Mouse (Mus musculus) ES-Bruce4 (cell line): ENCODE results near the gene Fhl3. TPM values are rescaled to one million over a fixed set of nuclear protein-coding genes. Genes with fewer than 3 reads are reported as not detected.

Source experiments
- H3K27ac ChIP-seq: 2 replicates; pipeline ENCODE4 v1.5.1; 2012; ENCODE audit warnings: low read length, inconsistent platforms; ENCODE audit not compliant: insufficient read depth
- H3K27me3 ChIP-seq: 2 replicates; pipeline ENCODE4 v1.6.1; 2012; ENCODE audit warnings: mild to moderate bottlenecking, low read length, inconsistent platforms; ENCODE audit not compliant: control insufficient read depth, poor library complexity, insufficient read depth, severe bottlenecking
- H3K36me3 ChIP-seq: 2 replicates; pipeline ENCODE4 v1.6.1; 2012; ENCODE audit warnings: inconsistent platforms, mild to moderate bottlenecking, low read length, moderate library complexity; ENCODE audit not compliant: control insufficient read depth, poor library complexity, insufficient read depth, severe bottlenecking
- H3K4me1 ChIP-seq: one replicate; pipeline ENCODE4 v1.8.1; 2011; ENCODE audit warnings: low read length; ENCODE audit not compliant: control insufficient read depth, insufficient read depth
- H3K4me3 ChIP-seq: 2 replicates; pipeline ENCODE4 v1.5.1; 2011; ENCODE audit warnings: low read depth, mild to moderate bottlenecking, low read length
- H3K9ac ChIP-seq: 2 replicates; pipeline ENCODE4 v1.6.1; 2012; ENCODE audit warnings: low read depth, mild to moderate bottlenecking, inconsistent platforms; ENCODE audit not compliant: poor library complexity, severe bottlenecking
- H3K9me3 ChIP-seq: replicated peaks from 2 replicates; pipeline ENCODE4 v1.6.1; 2012; ENCODE audit warnings: mild to moderate bottlenecking, low read length, inconsistent platforms; ENCODE audit not compliant: control insufficient read depth, poor library complexity, insufficient read depth, severe bottlenecking
- CTCF ChIP-seq: IDR thresholded peaks from one replicate; pipeline ENCODE4 v1.8.1; 2011; ENCODE audit warnings: low read depth, low read length
- EP300 ChIP-seq: IDR thresholded peaks from 2 replicates; pipeline ENCODE4 v1.6.1; 2011; ENCODE audit warnings: low read depth, low read length; ENCODE audit not compliant: insufficient read depth
- POLR2A ChIP-seq: IDR thresholded peaks from one replicate; pipeline ENCODE4 v1.8.1; 2011; ENCODE audit warnings: low read length; ENCODE audit not compliant: insufficient read depth
- polyA plus RNA-seq: library from polyadenylated mRNA; stranded (reverse); fragments of >200 nt; gene quantifications from 2 replicates; pipeline ENCODE4 v1.2.4, GENCODE M21; 2011; ENCODE audit warnings: low read depth; ENCODE audit not compliant: missing spikeins, insufficient read depth, insufficient read length

Fhl3 gene
- polyA plus RNA-seq, 1 experiment: 14.0 TPM

DNA sequence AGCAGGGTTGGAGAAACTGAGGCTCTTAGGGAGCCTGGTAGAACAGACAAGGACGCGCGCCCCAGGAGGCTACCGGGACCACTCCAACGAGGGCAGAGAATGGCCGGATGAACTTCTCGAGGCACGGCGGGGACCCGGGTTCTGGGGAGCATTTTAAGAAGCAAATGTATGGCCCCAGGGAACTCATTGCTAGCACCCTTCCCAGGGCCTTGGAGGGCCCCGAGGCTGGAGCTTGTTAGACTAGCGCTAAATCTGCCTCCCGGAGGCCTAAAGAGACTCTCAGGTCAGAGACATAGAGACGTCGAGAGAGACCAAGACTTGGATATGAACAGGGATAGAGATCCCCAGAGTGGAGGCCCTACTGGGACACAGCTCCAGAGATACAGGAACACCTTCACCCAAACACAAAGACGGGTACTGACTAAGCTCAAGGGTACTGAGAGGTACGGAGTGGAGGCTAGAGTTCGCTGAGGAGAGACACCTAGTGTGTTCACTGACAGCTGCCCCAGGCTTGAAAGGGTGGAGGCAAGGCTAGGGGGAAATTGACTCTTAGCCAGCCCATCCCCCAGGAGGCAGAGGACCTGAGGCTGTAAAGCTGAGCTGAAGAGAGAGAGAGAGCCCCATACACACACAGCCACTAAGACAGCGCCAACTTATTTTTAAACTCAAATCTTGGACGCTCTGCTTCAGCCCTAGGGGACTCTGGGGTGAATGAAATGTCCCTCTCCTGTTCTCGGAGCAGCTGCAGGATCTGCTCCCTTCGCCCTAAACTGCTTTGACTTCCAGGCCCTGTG, 748 bp downstream of the Fhl3 start:
- Histone ChIP-seq H3K27me3 (no peaks in the 10 kb centered on the region), H3K9me3 (no peaks in the 10 kb centered on the region), H3K4me1 (peaks cover 10% of the 10 kb centered on the region), H3K36me3 (no peaks in the 10 kb centered on the region), H3K9ac (peak overlapping the region; percentile 85), H3K4me3 (peak overlapping the region; percentile 72), H3K27ac (no peak overlapping the region)
- TF ChIP-seq EP300: peak; percentile 60; the same call in 1 of the 2 replicates
- TF ChIP-seq CTCF: no peak

DNA sequence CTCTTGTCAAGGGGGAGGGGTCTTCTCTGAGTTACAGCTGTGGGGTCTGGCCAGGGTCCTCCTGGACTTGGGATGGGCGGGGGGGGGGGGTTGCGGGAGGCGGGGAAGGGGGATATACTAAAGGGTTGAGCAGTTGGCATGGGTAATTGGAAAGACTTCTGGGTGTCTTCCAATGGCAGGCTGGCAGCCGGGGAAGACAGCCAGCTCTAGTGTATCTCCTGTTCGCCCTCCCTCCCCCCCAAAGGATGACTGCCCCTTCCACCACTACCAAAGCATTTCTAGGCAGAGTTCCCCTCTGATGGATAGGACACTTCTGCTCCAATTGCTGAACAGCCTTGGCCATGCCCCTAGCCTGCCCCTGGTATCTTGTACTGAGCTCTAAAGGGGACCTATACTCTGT, 1.4 kb downstream of the Fhl3 start:
- H3K27me3 ChIP-seq: no peaks in the 10 kb centered on the region
- TF ChIP-seq EP300: no peak
- TF ChIP-seq POLR2A: no peak
- no peak for TF ChIP-seq CTCF
- H3K4me1 ChIP-seq: peaks cover 10% of the 10 kb centered on the region
- no peaks in the 10 kb centered on the region for H3K9me3 ChIP-seq
- no peak overlapping the region for H3K4me3 ChIP-seq
- no peaks in the 10 kb centered on the region for H3K36me3 ChIP-seq
- H3K27ac ChIP-seq: no peak overlapping the region
- no peak overlapping the region for H3K9ac ChIP-seq

DNA sequence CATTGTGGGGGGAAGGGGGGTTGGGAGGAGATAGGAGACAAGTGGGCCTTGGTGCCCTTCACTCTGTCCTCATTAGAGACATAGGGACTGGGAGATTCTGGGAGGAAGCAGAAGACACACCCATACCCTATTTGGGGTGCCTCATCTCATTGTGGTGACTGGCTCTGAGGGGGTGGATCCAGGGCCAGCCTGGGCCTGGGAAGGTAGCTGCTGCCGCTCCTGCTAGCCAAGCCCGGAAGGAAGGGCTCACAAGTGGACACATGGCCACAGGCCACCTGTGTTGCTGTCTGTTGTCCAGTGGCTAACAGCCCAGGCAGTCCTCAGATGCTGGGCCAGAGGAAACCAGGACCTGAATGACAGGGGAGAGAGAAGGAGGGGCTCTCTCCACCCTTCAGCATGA, 2.9 kb downstream of the Fhl3 start:
- H3K4me3 ChIP-seq: no peak overlapping the region
- no peaks in the 10 kb centered on the region for H3K36me3 ChIP-seq
- TF ChIP-seq EP300 (no peak), CTCF (no peak), POLR2A (no peak)
- no peaks in the 10 kb centered on the region for H3K27me3 ChIP-seq
- no peaks in the 10 kb centered on the region for H3K9me3 ChIP-seq
- no peak overlapping the region for H3K9ac ChIP-seq
- peaks cover 10% of the 10 kb centered on the region for H3K4me1 ChIP-seq
- peak overlapping the region; percentile 38; the same call in 1 of the 2 replicates for H3K27ac ChIP-seq

DNA sequence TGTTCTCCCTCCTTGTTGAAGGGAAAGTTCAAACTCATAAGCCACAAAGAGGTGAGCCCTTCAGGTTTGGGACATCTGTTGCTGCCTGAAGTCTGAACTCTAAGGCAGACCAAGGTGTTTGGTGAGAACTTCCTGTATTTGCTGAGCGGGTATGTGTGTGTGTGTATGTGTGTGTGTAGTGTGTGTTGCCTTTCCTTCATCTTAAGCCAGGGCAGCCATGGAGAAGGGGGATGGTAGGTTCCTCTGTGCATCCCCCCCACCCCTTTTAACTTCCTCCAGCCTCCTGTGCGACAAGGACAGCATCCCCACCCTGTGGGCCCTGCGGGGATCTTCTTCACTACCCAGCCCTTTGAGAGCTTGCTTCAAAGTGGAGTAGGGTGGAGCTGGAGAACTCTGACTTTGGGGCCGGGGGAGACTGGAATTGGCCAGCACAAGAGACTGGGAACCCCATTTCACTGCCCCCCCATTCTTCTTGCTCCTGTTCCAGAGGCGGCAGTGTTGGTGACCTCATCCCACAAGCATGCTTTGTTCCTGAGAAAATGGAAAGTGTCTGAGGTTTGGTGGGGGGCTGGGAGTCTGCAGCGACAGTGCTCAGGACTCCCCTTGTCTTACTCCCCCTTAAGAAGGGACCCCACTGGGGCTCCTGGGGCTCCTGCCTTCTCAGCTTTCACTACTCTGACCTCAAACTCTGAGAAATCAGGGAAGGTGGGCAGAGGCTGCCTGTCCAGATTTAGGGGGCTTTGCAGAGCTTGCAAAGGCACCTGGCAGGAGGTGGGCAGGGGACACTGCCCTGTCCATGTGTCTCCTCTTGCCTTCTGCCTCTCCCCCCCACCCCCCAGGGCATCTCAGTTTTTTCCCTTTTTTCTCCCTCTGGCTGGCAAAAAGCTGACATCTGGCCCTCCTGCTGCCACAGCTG, 3.6 kb downstream of the Fhl3 start:
- Histone ChIP-seq H3K27me3 (no peaks in the 10 kb centered on the region), H3K36me3 (no peaks in the 10 kb centered on the region), H3K27ac (peak overlapping the region; percentile 38), H3K9me3 (no peaks in the 10 kb centered on the region), H3K4me3 (no peak overlapping the region), H3K4me1 (peaks cover 10% of the 10 kb centered on the region), H3K9ac (no peak overlapping the region)
- 0 out of 2 replicates have a peak, but pooled peaks have one; percentile 39 for TF ChIP-seq EP300
- TF ChIP-seq POLR2A: no peak

DNA sequence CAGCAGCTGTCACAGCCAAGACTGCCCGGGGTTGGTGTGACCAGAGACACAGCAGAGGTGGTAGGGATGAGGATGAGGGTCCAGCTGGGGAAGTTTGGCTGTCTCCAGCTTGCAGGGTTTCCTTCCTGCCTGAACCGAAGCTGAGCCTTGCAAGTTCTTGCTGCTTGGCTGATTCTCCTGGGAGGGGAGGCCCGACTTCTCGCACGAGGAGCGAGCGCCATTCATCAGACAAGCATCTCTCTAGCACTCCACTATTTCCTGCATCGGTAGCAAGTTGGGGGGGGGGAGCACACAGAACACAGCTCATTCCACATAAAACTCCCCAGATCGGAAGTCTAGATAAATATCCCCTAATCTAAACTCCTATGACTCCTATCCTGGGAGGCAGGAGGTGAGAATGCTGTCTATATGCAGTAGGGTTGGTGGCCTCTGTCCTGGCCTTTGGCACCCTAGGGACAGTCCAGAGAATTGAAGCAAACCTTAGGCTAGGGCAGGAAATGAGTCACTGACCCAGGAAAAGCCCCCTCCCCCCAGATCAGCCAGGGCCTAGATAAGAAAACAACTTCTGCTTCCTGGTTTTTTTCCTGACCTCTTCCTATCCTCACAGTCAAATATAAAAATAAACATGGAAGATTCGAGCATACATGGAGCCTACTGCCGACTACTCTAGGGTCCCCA, 4.4 kb downstream of the Fhl3 start:
- Histone ChIP-seq H3K9ac (no peak overlapping the region), H3K27ac (no peak overlapping the region), H3K4me1 (peaks cover 6% of the 10 kb centered on the region), H3K27me3 (no peaks in the 10 kb centered on the region), H3K4me3 (no peak overlapping the region), H3K36me3 (no peaks in the 10 kb centered on the region), H3K9me3 (no peaks in the 10 kb centered on the region)
- TF ChIP-seq EP300: no peak
- TF ChIP-seq CTCF: no peak
- no peak for TF ChIP-seq POLR2A
